Mouse (Mus musculus) gastrocnemius, adult 18-20 months (tissue): ENCODE measurements around the gene Rcbtb2. TPM values are rescaled to one million over a fixed set of nuclear protein-coding genes. Genes with fewer than 3 reads are reported as not detected.

Experiments
- microRNA-seq: library from miRNA; unstranded; fragments of <30 nt; microRNA quantifications from one replicate; pipeline ENCODE4 v1.2.0, GENCODE M21; 2021
- total RNA-seq, 2 experiments: library from RNA; stranded (reverse); gene quantifications; 2 replicates each; pipeline ENCODE4 v1.2.3; 2021

The Rcbtb2 gene
- total RNA-seq, 2 experiments from 2014 or later = 13.6 to 14.8 TPM

Small RNA genes lying within 50 kb of the gene (microRNA-seq; reads per million reads assigned to microRNA genes)
- gene Mir687 = not detected

Other genes with a start within 250 kb of the Rcbtb2 start
- not detected for gene Cysltr2, start 73.9 kb upstream of the Rcbtb2 start, total RNA-seq
- under 1 TPM; 0.39 to 0.97 TPM for gene Lpar6, start 114.9 kb downstream of the Rcbtb2 start, total RNA-seq
- gene Rb1, start 202.8 kb downstream of the Rcbtb2 start, total RNA-seq = 10 to 100 TPM; 15.5 to 17.8 TPM